Comparison of ENCODE assay signal across 8 mouse cellular contexts in the genomic region with DNA sequence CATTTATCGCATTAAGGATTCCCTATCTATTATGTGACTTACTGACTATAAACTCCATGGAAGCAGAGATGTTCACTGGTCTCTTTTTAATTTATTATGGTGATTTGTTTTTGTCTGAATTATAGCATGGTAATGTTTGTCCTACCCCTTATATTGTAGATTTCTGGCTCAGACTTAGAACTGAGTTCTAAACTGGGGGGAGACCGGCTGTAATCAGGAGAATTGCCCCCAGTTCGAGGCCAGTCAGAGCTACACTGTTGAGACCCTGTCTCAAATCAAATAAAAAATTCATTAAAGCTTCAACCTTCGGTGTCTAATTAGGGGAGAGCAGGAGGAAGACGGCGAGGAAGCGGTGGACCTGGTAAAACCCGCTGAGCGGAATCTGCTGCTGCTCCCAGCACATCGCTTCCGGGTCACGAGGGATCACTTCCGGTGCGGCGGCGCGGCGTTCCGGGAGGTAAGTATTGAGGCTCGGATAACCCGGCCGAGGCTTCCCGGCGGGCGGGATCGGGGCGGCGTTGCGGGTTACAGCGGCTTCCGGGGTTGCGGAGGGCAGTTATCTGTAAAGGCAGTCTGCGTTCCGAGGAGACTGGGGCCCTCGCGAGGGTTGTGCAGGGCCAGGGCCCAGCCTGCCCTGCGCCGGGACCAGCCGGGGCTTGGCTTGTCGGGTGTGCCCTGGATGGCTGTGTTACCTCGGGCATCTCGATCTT. TPM values are rescaled to one million over a fixed set of nuclear protein-coding genes. Genes with fewer than 3 reads are reported as not detected.
DNase-seq lines count a peak whose midpoint lies in the region; ATAC-seq lines count a peak whose summit lies in the region.

Gene Manbal, plus strand, starts transcription at position 411 of the 710 bp plus-strand sequence.

- H3K27me3 ChIP-seq in megakaryocyte, embryonic 14.5 days (replicated peaks): no peaks in the 10 kb centered on the region

- peaks cover 57% of the 10 kb centered on the region for H3K4me1 ChIP-seq in megakaryocyte, embryonic 14.5 days

- ATAC-seq in common myeloid progenitor, adult 5-6 weeks (replicated peaks; ENCODE audit: low read depth, poor library complexity, severe bottlenecking): peak; percentile 92

- DNase-seq in ZHBTc4 (ENCODE audit: low read depth, low spot score): peak; percentile 95
- DNase-seq in gastrocnemius, adult 8-10 months (ENCODE audit: low spot score in 2 of 2): peak; percentile 92
- DNase-seq in hindlimb bud, embryonic 11.5 days (ENCODE audit: extremely low spot score, low read depth, low spot score): peak; percentile 62
- peak; percentile 87 to 99 for DNase-seq in left cerebral cortex, adult 8-10 months (ENCODE audit: low spot score in 2 of 2)
- DNase-seq in right cerebral cortex, postnatal 10 days (ENCODE audit: low spot score in 2 of 2): peak; percentile 95 to 98
- DNase-seq in urinary bladder, postnatal 25 days (ENCODE audit: low spot score): peak; percentile 99

- no peaks in the 10 kb centered on the region for H3K9me3 ChIP-seq in megakaryocyte, embryonic 14.5 days

- peak within 1 kb of the TSS; percentile 93 for H3K4me3 ChIP-seq in megakaryocyte, embryonic 14.5 days (replicated peaks)

- H3K36me3 ChIP-seq in megakaryocyte, embryonic 14.5 days (replicated peaks; ENCODE audit: low read length): peaks cover 29% of the 10 kb centered on the region

RNA-seq across cellular contexts. Expression of gene Manbal, which starts in this region (rescaled TPM):
- 6.4 and 7.6 TPM in 2 replicates for total RNA-seq in common myeloid progenitor, adult 5-6 weeks (2017)
- 10 to 100 TPM; 16.4 to 18.4 (median 17.4) TPM for total RNA-seq in gastrocnemius, adult 8-10 months (2022)
- total RNA-seq in left cerebral cortex, adult 8-10 months (2022): 10 to 100 TPM; 60.3 to 66.1 (median 63.8) TPM
- polyA plus RNA-seq in megakaryocyte, embryonic 14.5 days (2012; ENCODE audit: insufficient read depth, low replicate concordance): 42.3 and 73.0 TPM in 2 replicates

Comparison
In these comparisons a context has a peak if more than half of its experiments do, and no peak if none do; other contexts are left out.
1. Peak in every context shown above with its lines: DNase-seq, ATAC-seq and H3K4me3 ChIP-seq.